Mouse (Mus musculus) heart, postnatal 4 days (tissue): ENCODE measurements around the gene Bfar. TPM values are rescaled to one million over a fixed set of nuclear protein-coding genes. Genes with fewer than 3 reads are reported as not detected.
"Not testable (repeated sequence)": the region's sequence is repeated elsewhere in the genome, so short reads cannot be mapped to it uniquely, and the experiment has no call there.

Experiments
- DNase-seq: peaks from one replicate; pipeline ENCODE4 v3.0.0; 2021
- total RNA-seq, 2 experiments: library from RNA; stranded (reverse); gene quantifications; 2 replicates each; pipeline ENCODE4 v1.2.3; 2021

Gene Bfar
- 10 to 100 TPM; 30.7 to 32.3 TPM for total RNA-seq

GRCm38 (mm10) chr16:13671685-13672385 lies at the start of gene Bfar, which contains the start of gene 3110001I22Rik:
TSS of gene Bfar (plus strand) at chr16:13671858.
TSS of gene 3110001I22Rik (plus strand) at chr16:13671929.
- DNase-seq = peak; percentile 92

- peak; percentile 10 for DNase-seq
These were observed 43.3 kb upstream of the Bfar start for GRCm38 (mm10) chr16:13628345-13628744.

- DNase-seq = not testable (repeated sequence)
These were observed 33.5 kb upstream of the Bfar start for GRCm38 (mm10) chr16:13638198-13638597.

GRCm38 (mm10) chr16:13639508-13639907 lies 32.1 kb upstream of the Bfar start:
- DNase-seq = no peak

- peak; percentile 20 for DNase-seq
These were observed 31.6 kb upstream of the Bfar start for GRCm38 (mm10) chr16:13640064-13640463.

GRCm38 (mm10) chr16:13644474-13644873 lies 27.2 kb upstream of the Bfar start:
- DNase-seq = no peak

GRCm38 (mm10) chr16:13645930-13646329 lies 25.7 kb upstream of the Bfar start:
- no peak for DNase-seq

- DNase-seq = no peak
These were observed 12.8 kb upstream of the Bfar start for GRCm38 (mm10) chr16:13658886-13659285.

GRCm38 (mm10) chr16:13660736-13661135 lies 10.9 kb upstream of the Bfar start:
- DNase-seq = no peak

- DNase-seq = peak; percentile 93
These were observed 3.7 kb upstream of the Bfar start, which contains the start of gene Parn for GRCm38 (mm10) chr16:13667878-13668343. TSS of gene Parn (minus strand) at chr16:13668170.

GRCm38 (mm10) chr16:13668402-13669108 lies 3.1 kb upstream of the Bfar start:
- no peak for DNase-seq

GRCm38 (mm10) chr16:13669282-13669681 lies 2.4 kb upstream of the Bfar start:
- no peak for DNase-seq

GRCm38 (mm10) chr16:13670896-13671295 lies 762 bp upstream of the Bfar start:
- not testable (repeated sequence) for DNase-seq

GRCm38 (mm10) chr16:13672386-13672898 lies 784 bp downstream of the Bfar start:
- DNase-seq = peak; percentile 75

GRCm38 (mm10) chr16:13673114-13673513 lies 1.5 kb downstream of the Bfar start:
- DNase-seq = no peak

GRCm38 (mm10) chr16:13674511-13674910 lies 2.9 kb downstream of the Bfar start:
- no peak for DNase-seq

- no peak for DNase-seq
These were observed 7.1 kb downstream of the Bfar start for GRCm38 (mm10) chr16:13678601-13679319.

- no peak for DNase-seq
These were observed 27.3 kb downstream of the Bfar start for GRCm38 (mm10) chr16:13698998-13699397.

- DNase-seq = peak; percentile 22
These were observed 30.5 kb downstream of the Bfar start for GRCm38 (mm10) chr16:13702184-13702583.

GRCm38 (mm10) chr16:13704676-13705075 lies 33.0 kb downstream of the Bfar start:
- DNase-seq = no peak

- no peak for DNase-seq
These were observed 43.3 kb downstream of the Bfar start for GRCm38 (mm10) chr16:13714910-13715309.

- no peak for DNase-seq
These were observed 45.3 kb downstream of the Bfar start for GRCm38 (mm10) chr16:13716821-13717553.
